Mouse (Mus musculus): ENCODE measurements around the gene Crygn. TPM values are rescaled to one million over a fixed set of nuclear protein-coding genes. Genes with fewer than 3 reads are reported as not detected.

Gene Crygn
- total RNA-seq, 2 experiments from 2014 or later, result 21.8 TPM; not detected in 1

- ATAC-seq (replicated peaks; ENCODE audit: low FRiP score, poor library complexity, severe bottlenecking), result no peak
Observed at GRCm38 (mm10) chr5:24750321-24751304, 7.2 kb downstream of the Crygn start.

- ATAC-seq (replicated peaks; ENCODE audit: low FRiP score, poor library complexity, severe bottlenecking), result no peak
Observed at GRCm38 (mm10) chr5:24749731-24750130, 8.1 kb downstream of the Crygn start.

- ATAC-seq (replicated peaks; ENCODE audit: low FRiP score, poor library complexity, severe bottlenecking), result no peak
Observed at GRCm38 (mm10) chr5:24747533-24747932, 10.3 kb downstream of the Crygn start.

DNA sequence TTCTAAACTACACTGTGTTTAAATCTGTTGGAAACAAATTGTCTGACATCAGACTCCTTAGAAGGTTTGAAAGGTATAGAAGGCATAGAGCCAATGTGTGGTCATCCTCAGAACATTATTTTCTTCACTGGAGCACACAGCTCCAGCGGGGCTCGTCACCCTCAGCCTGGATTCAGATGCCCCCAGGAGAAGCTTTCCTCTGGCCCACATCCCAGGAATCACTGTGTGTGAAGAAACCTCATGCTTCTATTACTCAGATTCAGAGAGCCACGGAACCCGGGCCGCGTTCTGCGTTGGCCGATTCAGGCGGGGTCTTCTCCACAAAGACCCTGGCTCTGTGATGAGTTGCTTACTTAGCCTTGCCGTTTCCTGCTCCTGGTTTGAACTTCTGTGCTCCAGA lies 13.9 kb downstream of the Crygn start:
- no peak for ATAC-seq (replicated peaks; ENCODE audit: low FRiP score, poor library complexity, severe bottlenecking)

DNA sequence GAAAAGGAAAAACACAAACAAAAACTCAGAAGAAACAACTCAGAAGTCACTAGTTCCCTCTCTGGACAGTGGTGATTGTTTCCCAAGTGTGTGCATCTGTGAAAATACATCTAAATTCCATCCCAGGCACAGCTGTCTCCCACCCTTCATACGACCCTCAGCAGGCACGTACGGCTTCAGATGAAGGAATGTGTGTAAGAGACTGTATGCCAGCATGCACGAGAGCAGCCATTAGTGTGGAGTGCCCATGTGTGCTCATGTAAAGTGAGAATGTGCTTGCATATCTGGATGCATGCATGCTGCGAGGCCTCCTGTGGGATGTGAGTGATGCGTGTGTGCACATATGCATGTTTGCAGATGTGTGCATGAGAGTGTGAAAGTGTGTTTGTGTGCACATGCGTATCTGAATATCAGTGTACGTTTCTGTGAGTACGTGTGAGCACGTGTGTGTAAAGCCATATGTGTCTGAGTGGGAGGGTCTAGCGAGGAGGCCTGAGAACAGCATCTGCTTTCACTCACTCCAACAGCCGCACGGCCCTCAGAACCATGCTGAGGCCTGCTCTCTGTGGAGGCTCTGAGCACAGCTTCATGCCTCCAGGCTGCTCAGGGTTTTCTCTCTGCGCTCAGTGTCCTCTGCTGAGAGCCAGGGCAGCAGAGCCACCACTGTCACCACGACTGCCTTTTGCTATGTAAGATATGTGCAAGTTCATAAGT lies 16.5 kb downstream of the Crygn start:
- ATAC-seq (replicated peaks; ENCODE audit: low FRiP score, poor library complexity, severe bottlenecking), result no peak

DNA sequence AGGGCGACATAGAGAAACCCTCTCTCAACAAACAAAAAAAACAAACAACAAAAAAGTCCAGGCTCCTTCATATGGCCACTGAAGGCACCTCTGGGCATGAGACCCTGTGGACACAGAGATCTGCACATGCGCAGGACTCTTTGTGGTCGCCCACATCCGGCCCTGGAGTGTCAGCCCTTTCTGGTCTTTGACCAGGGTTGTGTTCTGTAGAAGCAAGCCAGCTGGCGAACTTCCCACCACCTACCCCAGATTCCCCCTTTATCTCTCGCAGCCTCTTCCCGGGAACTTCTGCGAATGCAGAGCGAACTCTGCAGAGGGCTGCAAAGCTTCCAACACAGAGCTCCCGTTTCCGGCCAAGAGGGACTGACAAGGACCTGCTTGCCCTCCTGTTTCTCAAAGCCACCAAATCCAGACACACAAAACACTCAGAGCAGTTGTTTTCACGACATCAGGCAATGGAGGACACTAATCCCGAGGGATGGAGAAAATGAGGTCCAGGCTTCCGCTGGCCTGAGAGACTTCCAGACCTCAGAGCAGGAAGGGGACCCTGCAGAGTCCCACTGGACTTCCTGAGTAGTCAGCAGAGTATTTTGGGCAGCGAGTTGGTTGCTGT lies 18.6 kb downstream of the Crygn start:
- no peak for ATAC-seq (replicated peaks; ENCODE audit: low FRiP score, poor library complexity, severe bottlenecking)

- ATAC-seq (replicated peaks; ENCODE audit: low FRiP score, poor library complexity, severe bottlenecking), result no peak
Observed at GRCm38 (mm10) chr5:24738517-24738916, 19.3 kb downstream of the Crygn start.

GRCm38 (mm10) chr5:24737595-24737994 lies 20.2 kb downstream of the Crygn start:
- ATAC-seq (replicated peaks; ENCODE audit: low FRiP score, poor library complexity, severe bottlenecking), result no peak

DNA sequence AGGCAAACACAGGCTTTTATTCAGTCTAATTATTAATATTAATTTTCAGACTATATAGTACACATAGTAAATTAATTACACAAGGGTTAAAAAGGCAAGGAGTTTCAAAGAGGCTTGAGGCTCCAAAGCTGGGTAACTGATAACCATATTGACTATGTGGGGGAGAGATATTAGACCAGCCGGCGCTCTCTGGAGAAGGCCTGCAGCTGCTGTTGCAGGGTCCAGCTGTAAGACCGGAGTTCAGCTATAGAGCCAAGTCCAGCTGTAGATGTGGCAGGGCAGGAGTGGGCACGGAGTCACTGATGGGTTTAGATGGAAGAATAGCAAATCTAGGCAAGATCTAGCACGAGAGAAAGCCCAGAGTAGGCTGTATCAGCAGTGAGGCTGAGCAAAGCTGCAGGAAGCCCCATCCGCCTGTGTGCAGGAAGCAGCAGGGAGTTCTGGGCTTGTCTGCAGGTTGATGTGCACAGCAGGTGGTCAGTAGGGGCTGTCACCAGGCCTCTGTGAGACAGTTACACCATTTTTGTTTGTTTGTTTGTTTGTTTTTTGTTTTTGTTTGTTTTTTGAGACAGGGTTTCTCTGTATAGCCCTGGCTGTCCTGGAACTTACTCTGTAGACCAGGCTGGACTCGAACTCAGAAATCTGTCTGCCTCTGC lies 23.9 kb downstream of the Crygn start:
- ATAC-seq (replicated peaks; ENCODE audit: low FRiP score, poor library complexity, severe bottlenecking), result no peak

DNA sequence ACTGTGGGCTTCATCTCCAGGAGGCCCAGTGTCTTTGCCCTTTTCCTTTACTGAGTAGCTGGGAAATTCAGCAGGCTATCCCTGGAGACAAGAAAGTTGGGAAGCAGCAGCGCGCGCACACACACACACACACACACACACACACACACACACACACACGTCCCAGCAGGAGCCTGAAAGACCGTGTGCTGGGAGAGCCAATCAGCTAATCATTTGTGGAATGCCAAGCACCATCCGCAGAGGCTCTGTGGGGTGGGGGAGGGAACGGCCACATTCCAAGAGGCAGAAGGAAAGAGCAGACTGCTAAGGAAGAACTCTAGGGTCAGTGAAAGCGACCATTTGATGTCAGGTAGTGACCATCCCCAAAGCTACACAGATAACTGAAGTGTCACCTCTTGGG lies 24.7 kb downstream of the Crygn start:
- ATAC-seq (replicated peaks; ENCODE audit: low FRiP score, poor library complexity, severe bottlenecking), result no peak

DNA sequence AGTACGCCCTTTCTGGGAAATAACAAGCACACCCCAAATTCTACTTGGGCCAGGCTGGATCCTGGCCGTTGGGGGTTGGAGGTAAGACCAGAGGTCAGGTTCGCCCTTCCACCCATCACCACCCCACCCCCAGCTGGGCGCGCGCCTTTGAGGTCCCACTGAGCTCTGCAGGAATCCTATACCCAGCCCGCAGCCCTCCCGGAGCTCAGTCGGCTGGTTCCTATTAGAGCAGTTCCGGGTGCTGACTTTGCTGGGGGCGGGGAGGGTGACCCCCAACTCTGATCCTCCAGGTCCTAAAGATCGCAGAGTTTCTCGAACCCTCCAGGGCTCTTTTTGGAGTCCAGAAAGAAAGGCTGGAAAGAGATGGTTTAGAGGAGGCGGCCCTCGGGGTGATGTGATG lies 26.8 kb downstream of the Crygn start:
- no peak for ATAC-seq (replicated peaks; ENCODE audit: low FRiP score, poor library complexity, severe bottlenecking)

- no peak for ATAC-seq (replicated peaks; ENCODE audit: low FRiP score, poor library complexity, severe bottlenecking)
Observed at GRCm38 (mm10) chr5:24730488-24730871, 27.3 kb downstream of the Crygn start, which contains the start of gene Wdr86. TSS of gene Wdr86 (minus strand) at chr5:24730727.

DNA sequence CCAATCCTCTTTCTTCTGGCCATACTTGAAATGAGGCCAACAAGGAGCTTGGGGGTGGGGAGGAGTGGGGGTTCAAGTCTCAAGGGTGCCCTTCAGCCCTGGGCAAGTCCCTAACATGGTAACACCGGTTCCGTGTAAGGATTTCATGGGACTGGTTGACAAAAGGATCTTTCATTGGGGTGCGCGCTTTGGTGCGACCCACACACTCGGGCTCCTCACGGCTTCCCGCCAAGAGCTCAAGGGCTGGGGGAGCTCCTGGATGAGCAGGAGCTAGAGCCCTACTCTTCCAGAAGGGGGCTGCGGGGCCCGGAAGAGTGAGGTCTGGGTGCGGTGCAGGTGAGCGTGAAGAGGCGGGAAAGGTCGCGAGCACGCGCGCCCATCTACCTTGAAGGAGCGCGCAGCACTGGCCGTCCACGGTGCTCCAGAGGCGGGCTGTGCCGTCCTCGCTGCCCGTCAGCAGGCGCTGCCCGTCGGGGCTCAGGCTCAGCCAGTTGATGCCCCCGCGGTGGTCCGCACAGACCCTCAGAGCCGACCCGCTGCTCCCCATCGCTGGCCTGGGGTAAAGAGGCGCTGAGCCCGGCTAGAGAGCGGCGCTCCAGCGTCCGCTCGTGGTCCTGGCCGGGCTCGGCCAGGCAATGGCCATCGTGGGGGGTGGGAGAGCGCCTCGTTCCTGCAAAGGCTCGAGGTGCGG lies 27.9 kb downstream of the Crygn start:
- no peak for ATAC-seq (replicated peaks; ENCODE audit: low FRiP score, poor library complexity, severe bottlenecking)

GRCm38 (mm10) chr5:24726901-24727836 lies 30.6 kb downstream of the Crygn start:
- no peak for ATAC-seq (replicated peaks; ENCODE audit: low FRiP score, poor library complexity, severe bottlenecking)

DNA sequence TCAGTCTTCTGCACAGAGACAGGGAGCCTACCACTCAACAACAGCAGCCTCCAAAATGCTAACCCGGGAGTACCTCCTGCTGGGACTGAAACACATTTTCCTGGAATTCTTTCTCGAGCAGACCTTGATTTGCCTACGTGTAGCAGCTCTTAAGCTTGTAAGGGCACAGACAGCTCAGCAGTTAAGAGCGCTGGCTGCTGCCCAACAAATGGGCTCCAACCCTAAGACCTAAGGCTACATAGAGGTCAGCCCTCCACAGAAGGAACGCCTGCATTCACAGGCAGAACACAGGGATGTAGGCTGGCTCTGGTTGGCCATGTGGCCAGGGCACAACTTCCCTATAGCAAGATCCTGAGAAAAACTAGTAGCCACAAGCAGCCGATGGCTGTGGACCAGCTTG lies 31.9 kb downstream of the Crygn start:
- no peak for ATAC-seq (replicated peaks; ENCODE audit: low FRiP score, poor library complexity, severe bottlenecking)

- no peak for ATAC-seq (replicated peaks; ENCODE audit: low FRiP score, poor library complexity, severe bottlenecking)
Observed at GRCm38 (mm10) chr5:24724805-24725204, 33.0 kb downstream of the Crygn start.

DNA sequence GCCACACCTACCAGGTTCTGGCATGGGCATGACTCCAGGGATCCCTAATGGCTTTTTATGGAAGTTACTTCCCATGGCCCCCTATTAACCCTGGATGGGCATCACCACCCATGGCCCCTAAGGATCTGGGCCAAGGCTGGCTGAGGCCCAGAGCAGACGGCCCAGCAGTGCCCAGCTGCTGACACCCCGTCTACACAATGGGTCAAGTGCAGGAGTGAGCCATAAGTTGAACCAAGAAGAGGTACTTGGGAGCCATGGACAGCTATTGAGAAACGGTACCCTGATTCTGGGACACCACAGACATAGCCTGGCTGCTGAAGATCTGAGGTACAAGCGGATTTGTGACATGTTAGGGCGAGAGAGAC lies 33.6 kb downstream of the Crygn start:
- ATAC-seq (replicated peaks; ENCODE audit: low FRiP score, poor library complexity, severe bottlenecking), result no peak

DNA sequence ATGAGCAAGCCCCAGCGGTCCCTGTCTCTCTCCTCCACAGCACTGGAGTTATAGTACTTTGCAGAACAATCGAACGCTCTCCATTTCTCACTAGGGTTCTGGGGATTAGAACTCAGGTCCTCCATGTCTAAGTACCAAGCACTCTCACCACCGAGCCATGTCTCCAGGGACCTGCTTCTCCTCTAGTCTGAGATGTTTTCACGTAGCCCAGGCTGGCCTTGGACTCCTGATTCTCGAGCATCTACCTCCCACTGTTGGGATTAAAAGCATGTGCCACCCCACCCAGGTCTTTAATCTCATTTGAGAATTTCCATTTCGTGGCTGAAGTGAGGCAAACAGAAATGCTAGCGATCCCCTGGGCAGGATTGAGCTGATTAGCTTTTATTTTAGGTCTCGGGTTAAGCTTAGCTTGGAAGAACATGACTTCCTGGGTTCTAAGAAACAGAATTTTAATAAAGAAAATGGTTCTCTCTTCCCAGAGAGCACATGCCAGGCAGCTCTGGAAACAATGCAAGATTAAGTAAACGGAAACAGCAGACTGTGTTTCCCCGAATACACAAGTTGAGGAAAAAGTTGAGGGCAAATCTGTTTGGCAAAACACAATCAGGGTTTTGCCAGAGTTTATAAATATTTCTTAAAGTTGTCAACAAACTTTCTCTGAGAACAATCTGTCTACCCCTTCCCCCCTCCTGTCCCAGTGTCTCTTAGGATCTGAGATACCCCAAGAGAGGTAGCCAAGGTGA lies 34.1 kb downstream of the Crygn start:
- ATAC-seq (replicated peaks; ENCODE audit: low FRiP score, poor library complexity, severe bottlenecking), result no peak

All from erythroid progenitor cell, adult 5-6 weeks (primary cell).